Mouse (Mus musculus) olfactory bulb, adult 2 months (tissue): ENCODE results near the gene Bcl6b. TPM values are rescaled to one million over a fixed set of nuclear protein-coding genes. Genes with fewer than 3 reads are reported as not detected.

Experiments used
- H3K27ac ChIP-seq: fragments of 200-500 bp; 2 replicates; pipeline ENCODE4 v1.5.1; 2012; ENCODE audit warnings: low read depth, low read length; ENCODE audit not compliant: insufficient read depth
- H3K4me1 ChIP-seq: fragments of 200-500 bp; 2 replicates; pipeline ENCODE4 v1.6.1; 2012; ENCODE audit warnings: low read length; ENCODE audit not compliant: control insufficient read depth, insufficient read depth
- H3K4me3 ChIP-seq: fragments of 200-500 bp; 2 replicates; pipeline ENCODE4 v1.5.1; 2012; ENCODE audit warnings: mild to moderate bottlenecking, low read depth, low read length, moderate library complexity; ENCODE audit not compliant: insufficient read depth
- CTCF ChIP-seq: fragments of 200-500 bp; IDR thresholded peaks from 2 replicates; pipeline ENCODE4 v1.5.1; 2012; ENCODE audit warnings: low read depth, mild to moderate bottlenecking, low read length, moderate library complexity; ENCODE audit not compliant: insufficient read depth
- POLR2A ChIP-seq: fragments of 200-500 bp; IDR thresholded peaks from 2 replicates; pipeline ENCODE4 v1.6.1; 2012; ENCODE audit warnings: mild to moderate bottlenecking, low read depth, low read length, moderate library complexity; ENCODE audit not compliant: insufficient read depth
- WGBS: fragments of 180-500 bp; shearing (Covaris S2); methylation state at CpG from one replicate; pipeline ENCODE4 v1.1.7; 2018; 5-methylcytosine and 5-hydroxymethylcytosine counted together
- polyA plus RNA-seq: library from polyadenylated mRNA; stranded (reverse); fragments of >200 nt; gene quantifications from 2 replicates; pipeline ENCODE4 v1.2.4, GENCODE M21; 2012; ENCODE audit warnings: low replicate concordance; ENCODE audit not compliant: missing spikeins, insufficient read depth, insufficient read length

The Bcl6b gene
- polyA plus RNA-seq, 1 experiment, result not detected

DNA sequence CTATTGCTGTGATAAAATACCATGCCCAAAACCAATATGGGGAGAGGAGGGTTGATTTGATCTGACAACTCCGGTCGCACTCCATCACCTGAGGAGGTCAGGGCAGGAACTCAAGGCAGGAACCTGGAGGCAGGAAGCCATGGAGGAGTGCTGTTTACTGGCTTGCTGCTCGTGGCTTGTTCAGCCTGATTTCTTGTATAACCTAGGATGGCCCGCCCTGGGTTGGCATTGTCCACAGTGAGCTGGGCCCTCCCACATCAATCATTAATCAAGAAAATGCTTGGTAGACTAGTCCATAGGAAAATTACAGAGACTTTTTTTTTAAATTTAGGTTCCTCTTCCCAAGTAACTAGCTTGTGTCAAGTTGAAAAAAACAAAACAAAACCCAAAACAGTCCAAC is 55.1 kb downstream of the Bcl6b start:
- no peak for TF ChIP-seq POLR2A
- no peak for TF ChIP-seq CTCF
- WGBS, result 83% methylated on average over 4 of the region's 4 CpGs
- 0 out of 2 replicates have a peak, but pooled peaks cover under 1% of the 10 kb centered on the region for H3K4me1 ChIP-seq
- H3K27ac ChIP-seq, result no peak overlapping the region
- no peak overlapping the region for H3K4me3 ChIP-seq

Other genes starting within 250 kb of the Bcl6b start
- not detected in 2 replicates for gene Ctdnep1, start 248.6 kb downstream of the Bcl6b start, polyA plus RNA-seq
- gene Elp5, start 247.3 kb downstream of the Bcl6b start, polyA plus RNA-seq, result not detected in 2 replicates
- gene Gabarap, start 238.7 kb downstream of the Bcl6b start, polyA plus RNA-seq, result not detected in 2 replicates
- not detected in 2 replicates for gene Phf23, start 234.0 kb downstream of the Bcl6b start, polyA plus RNA-seq
- not detected in 2 replicates for gene Dvl2, start 229.2 kb downstream of the Bcl6b start, polyA plus RNA-seq
- gene Acadvl, start 214.4 kb downstream of the Bcl6b start, polyA plus RNA-seq, result not detected in 2 replicates
- gene Dlg4, start 212.9 kb downstream of the Bcl6b start, polyA plus RNA-seq, result 210 and 442 TPM in 2 replicates
- not detected in 2 replicates for gene Asgr1, start 175.7 kb downstream of the Bcl6b start, polyA plus RNA-seq
- gene Asgr2, start 137.2 kb downstream of the Bcl6b start, polyA plus RNA-seq, result not detected in 2 replicates
- not detected in 2 replicates for gene Mgl2, start 99.5 kb downstream of the Bcl6b start, polyA plus RNA-seq
- gene Clec10a, start 73.6 kb downstream of the Bcl6b start, polyA plus RNA-seq, result not detected in 2 replicates
- not detected in 2 replicates for gene Slc16a11, start 17.0 kb downstream of the Bcl6b start, polyA plus RNA-seq
- not detected in 2 replicates for gene Slc16a13, start 8.7 kb downstream of the Bcl6b start, polyA plus RNA-seq
- not detected in 2 replicates for gene 0610010K14Rik, start 8.1 kb upstream of the Bcl6b start, polyA plus RNA-seq
- not detected in 2 replicates for gene Gm21988, start 10.0 kb upstream of the Bcl6b start, polyA plus RNA-seq
- not detected in 2 replicates for gene Rnasek, start 10.0 kb upstream of the Bcl6b start, polyA plus RNA-seq
- gene Alox12, start 25.6 kb upstream of the Bcl6b start, polyA plus RNA-seq, result not detected in 2 replicates
- gene Alox12e, start 92.8 kb upstream of the Bcl6b start, polyA plus RNA-seq, result not detected in 2 replicates
- gene Alox15, start 122.2 kb upstream of the Bcl6b start, polyA plus RNA-seq, result not detected in 2 replicates
- gene Pelp1, start 180.2 kb upstream of the Bcl6b start, polyA plus RNA-seq, result not detected in 2 replicates
- not detected in 2 replicates for gene Arrb2, start 202.8 kb upstream of the Bcl6b start, polyA plus RNA-seq
- gene Med11, start 222.1 kb upstream of the Bcl6b start, polyA plus RNA-seq, result not detected in 2 replicates
- not detected in 2 replicates for gene Zmynd15, start 229.6 kb upstream of the Bcl6b start, polyA plus RNA-seq
- gene Cxcl16, start 230.2 kb upstream of the Bcl6b start, polyA plus RNA-seq, result not detected in 2 replicates